Mouse (Mus musculus): Measurements from ENCODE around the gene Vps45.

The Vps45 gene

GRCm38 (mm10) chr3:96063299-96063698 lies 5.0 kb upstream of the Vps45 start:
- no peak for TF ChIP-seq GATA4 (IDR thresholded peaks at IDR 0.05; ENCODE audit: insufficient replicate concordance, low read length)

GRCm38 (mm10) chr3:96060146-96060545 lies 1.9 kb upstream of the Vps45 start:
- no peak for TF ChIP-seq GATA4 (IDR thresholded peaks at IDR 0.05; ENCODE audit: insufficient replicate concordance, low read length)

GRCm38 (mm10) chr3:96057747-96058204 lies 490 bp downstream of the Vps45 start:
- no peak for TF ChIP-seq GATA4 (IDR thresholded peaks at IDR 0.05; ENCODE audit: insufficient replicate concordance, low read length)

GRCm38 (mm10) chr3:96056031-96056430 lies 2.2 kb downstream of the Vps45 start:
- no peak for TF ChIP-seq GATA4 (IDR thresholded peaks at IDR 0.05; ENCODE audit: insufficient replicate concordance, low read length)

GRCm38 (mm10) chr3:96055294-96055693 lies 3.0 kb downstream of the Vps45 start:
- no peak for TF ChIP-seq GATA4 (IDR thresholded peaks at IDR 0.05; ENCODE audit: insufficient replicate concordance, low read length)

GRCm38 (mm10) chr3:96051839-96052238 lies 6.4 kb downstream of the Vps45 start:
- TF ChIP-seq GATA4 (IDR thresholded peaks at IDR 0.05; ENCODE audit: insufficient replicate concordance, low read length) = no peak

GRCm38 (mm10) chr3:96051186-96051585 lies 7.1 kb downstream of the Vps45 start:
- no peak for TF ChIP-seq GATA4 (IDR thresholded peaks at IDR 0.05; ENCODE audit: insufficient replicate concordance, low read length)

- no peak for TF ChIP-seq GATA4 (IDR thresholded peaks at IDR 0.05; ENCODE audit: insufficient replicate concordance, low read length)
These were observed 7.5 kb downstream of the Vps45 start for GRCm38 (mm10) chr3:96050779-96051178.

- no peak for TF ChIP-seq GATA4 (IDR thresholded peaks at IDR 0.05; ENCODE audit: insufficient replicate concordance, low read length)
These were observed 15.2 kb downstream of the Vps45 start for GRCm38 (mm10) chr3:96043104-96043503.

- TF ChIP-seq GATA4 (IDR thresholded peaks at IDR 0.05; ENCODE audit: insufficient replicate concordance, low read length) = no peak
These were observed 17.2 kb downstream of the Vps45 start for GRCm38 (mm10) chr3:96041079-96041478.

- no peak for TF ChIP-seq GATA4 (IDR thresholded peaks at IDR 0.05; ENCODE audit: insufficient replicate concordance, low read length)
These were observed 17.6 kb downstream of the Vps45 start for GRCm38 (mm10) chr3:96040663-96041006.

- TF ChIP-seq GATA4 (IDR thresholded peaks at IDR 0.05; ENCODE audit: insufficient replicate concordance, low read length) = no peak
These were observed 18.2 kb downstream of the Vps45 start for GRCm38 (mm10) chr3:96039857-96040662.

- no peak for TF ChIP-seq GATA4 (IDR thresholded peaks at IDR 0.05; ENCODE audit: insufficient replicate concordance, low read length)
These were observed 19.4 kb downstream of the Vps45 start for GRCm38 (mm10) chr3:96038851-96039250.

GRCm38 (mm10) chr3:96038156-96038555 lies 20.1 kb downstream of the Vps45 start:
- no peak for TF ChIP-seq GATA4 (IDR thresholded peaks at IDR 0.05; ENCODE audit: insufficient replicate concordance, low read length)

- TF ChIP-seq GATA4 (IDR thresholded peaks at IDR 0.05; ENCODE audit: insufficient replicate concordance, low read length) = no peak
These were observed 21.5 kb downstream of the Vps45 start for GRCm38 (mm10) chr3:96036796-96037195.

- TF ChIP-seq GATA4 (IDR thresholded peaks at IDR 0.05; ENCODE audit: insufficient replicate concordance, low read length) = no peak
These were observed 25.2 kb downstream of the Vps45 start for GRCm38 (mm10) chr3:96033046-96033445.

- TF ChIP-seq GATA4 (IDR thresholded peaks at IDR 0.05; ENCODE audit: insufficient replicate concordance, low read length) = no peak
These were observed 25.6 kb downstream of the Vps45 start for GRCm38 (mm10) chr3:96032652-96033017.
